ENCODE assay signal across 12 mouse cellular contexts in genomic region chr8:108736442-108736841, GRCm38 (mm10).
DNase-seq lines count a peak whose midpoint lies in the region; ATAC-seq and TF ChIP-seq lines count a peak whose summit lies in the region.
"Had no signal": no experiment of that assay in that cellular context is flagged by ENCODE, and none has a peak within 500 bp of the region (broad histone marks: within the 10 kb centered on the region; RNA-seq: fewer than 3 reads in every experiment).

No protein-coding gene starts in this region.

- H3K27ac ChIP-seq in heart, embryonic 16.5 days (ENCODE audit: low read length), result peak overlapping the region; percentile 29; the same call in 1 of the 2 replicates
- H3K27ac ChIP-seq in heart, adult 2 months, result no peak overlapping the region
- 0 out of 2 replicates have a peak overlapping the region, but pooled peaks have one; percentile 8 for H3K27ac ChIP-seq in midbrain, embryonic 15.5 days
- H3K27ac ChIP-seq in midbrain, embryonic 14.5 days (replicated peaks; ENCODE audit: low read depth, low read length), result no peak overlapping the region
- H3K27ac ChIP-seq in hindbrain, embryonic 11.5 days (ENCODE audit: low read depth, low read length), result no peak overlapping the region
- H3K27ac ChIP-seq: embryonic facial prominence, embryonic 12.5 days had no signal

- H3K4me2 ChIP-seq in heart, embryonic 16.5 days (ENCODE audit: low read depth, low read length), result no peak overlapping the region
- no peak overlapping the region for H3K4me2 ChIP-seq in midbrain, embryonic 15.5 days
- no peak overlapping the region for H3K4me2 ChIP-seq in midbrain, embryonic 14.5 days (ENCODE audit: low read length)
- no peak overlapping the region for H3K4me2 ChIP-seq in hindbrain, embryonic 11.5 days (replicated peaks; ENCODE audit: low read depth, low read length)
- H3K4me2 ChIP-seq: embryonic facial prominence, embryonic 12.5 days had no signal

- no peaks in the 10 kb centered on the region for H3K9me3 ChIP-seq in heart, embryonic 16.5 days (replicated peaks; ENCODE audit: control insufficient read depth, low read length)
- no peaks in the 10 kb centered on the region for H3K9me3 ChIP-seq in midbrain, embryonic 15.5 days
- no peaks in the 10 kb centered on the region for H3K9me3 ChIP-seq in midbrain, embryonic 14.5 days (ENCODE audit: control insufficient read depth, low read length)
- no peaks in the 10 kb centered on the region for H3K9me3 ChIP-seq in hindbrain, embryonic 11.5 days (ENCODE audit: control insufficient read depth, low read length)
- H3K9me3 ChIP-seq: embryonic facial prominence, embryonic 12.5 days had no signal

- 44% methylated on average over 9 of the region's 9 CpGs for WGBS in heart, embryonic 16.5 days
- WGBS in heart, adult 2 months, result 19% methylated on average over 9 of the region's 9 CpGs
- 40% methylated on average over 9 of the region's 9 CpGs for WGBS in midbrain, embryonic 15.5 days
- WGBS in midbrain, embryonic 14.5 days, result 47% methylated on average over 9 of the region's 9 CpGs
- 53% methylated on average over 9 of the region's 9 CpGs for WGBS in hindbrain, embryonic 11.5 days

- TF ChIP-seq EP300 in heart, adult 2 months (IDR thresholded peaks at IDR 0.05; ENCODE audit: insufficient read depth, low read depth, low read length), result no peak

- TF ChIP-seq POLR2A in heart, adult 2 months (IDR thresholded peaks at IDR 0.05; ENCODE audit: insufficient read depth, low read depth, low read length), result no peak

- H3K4me1 ChIP-seq in heart, embryonic 16.5 days (ENCODE audit: control insufficient read depth, insufficient read depth, low read length), result peaks cover 19% of the 10 kb centered on the region
- peaks cover 7% of the 10 kb centered on the region for H3K4me1 ChIP-seq in heart, adult 2 months (ENCODE audit: control insufficient read depth, insufficient read depth, low read length)
- H3K4me1 ChIP-seq in midbrain, embryonic 15.5 days, result peaks cover 62% of the 10 kb centered on the region
- peaks cover 32% of the 10 kb centered on the region for H3K4me1 ChIP-seq in midbrain, embryonic 14.5 days (ENCODE audit: control insufficient read depth, insufficient read depth, low read length)
- peaks cover 14% of the 10 kb centered on the region for H3K4me1 ChIP-seq in hindbrain, embryonic 11.5 days (replicated peaks; ENCODE audit: control insufficient read depth, insufficient read depth, low read length)

- peak; percentile 43; the same call in 1 of the 2 replicates for ATAC-seq in heart, embryonic 16.5 days (replicated peaks; ENCODE audit: extremely low read depth, insufficient read depth, low FRiP score)
- no peak for ATAC-seq in midbrain, embryonic 15.5 days (replicated peaks)
- ATAC-seq in midbrain, embryonic 14.5 days (ENCODE audit: low FRiP score, low TSS enrichment), result no peak
- ATAC-seq in hindbrain, embryonic 11.5 days (ENCODE audit: low FRiP score), result no peak
- ATAC-seq: forebrain, embryonic 16.5 days had no signal

- no peaks in the 10 kb centered on the region for H3K27me3 ChIP-seq in heart, embryonic 16.5 days (ENCODE audit: control insufficient read depth, insufficient read depth, low read length)
- no peaks in the 10 kb centered on the region for H3K27me3 ChIP-seq in heart, adult 2 months (ENCODE audit: control insufficient read depth, insufficient read depth, low read length)
- H3K27me3 ChIP-seq in midbrain, embryonic 15.5 days (replicated peaks), result no peaks in the 10 kb centered on the region
- no peaks in the 10 kb centered on the region for H3K27me3 ChIP-seq in midbrain, embryonic 14.5 days (ENCODE audit: control insufficient read depth, insufficient read depth, low read length)
- no peaks in the 10 kb centered on the region for H3K27me3 ChIP-seq in hindbrain, embryonic 11.5 days (ENCODE audit: control insufficient read depth, insufficient read depth, low read length)
- H3K27me3 ChIP-seq: embryonic facial prominence, embryonic 12.5 days had no signal

- intact Hi-C loops in heart, adult 2 months (cut with DNase I), result no loop called here

- peaks cover 3% of the 10 kb centered on the region for H3K79me2 ChIP-seq in heart, adult 2 months (replicated peaks; ENCODE audit: control insufficient read depth, insufficient read depth, low read length)

- no peak for DNase-seq in heart, adult 2 months
- DNase-seq in midbrain, embryonic 14.5 days, result no peak
- DNase-seq in kidney, postnatal 36 days, result peak; percentile 34 to 63
- DNase-seq in yolk sac, embryonic 10.5 days (ENCODE audit: low spot score), result peak; percentile 51
- DNase-seq in hindbrain, embryonic 11.5 days (ENCODE audit: low spot score), result no peak
- DNase-seq: layer of hippocampus, adult 9-11 months; right cerebral cortex, postnatal 14 days; thymus, adult 18-20 months had no signal

- no peaks in the 10 kb centered on the region for H3K36me3 ChIP-seq in heart, embryonic 16.5 days (ENCODE audit: control insufficient read depth, insufficient read depth)
- H3K36me3 ChIP-seq in heart, adult 2 months (ENCODE audit: control insufficient read depth, insufficient read depth, low read length), result no peaks in the 10 kb centered on the region
- no peaks in the 10 kb centered on the region for H3K36me3 ChIP-seq in midbrain, embryonic 15.5 days (replicated peaks)
- H3K36me3 ChIP-seq in midbrain, embryonic 14.5 days (ENCODE audit: control insufficient read depth, insufficient read depth, low read length), result no peaks in the 10 kb centered on the region
- no peaks in the 10 kb centered on the region for H3K36me3 ChIP-seq in hindbrain, embryonic 11.5 days (ENCODE audit: control insufficient read depth, insufficient read depth, low read length)
- H3K36me3 ChIP-seq: embryonic facial prominence, embryonic 12.5 days had no signal

- no peak overlapping the region for H3K4me3 ChIP-seq in heart, embryonic 16.5 days (ENCODE audit: low read length)
- H3K4me3 ChIP-seq in heart, adult 2 months, result no peak overlapping the region
- H3K4me3 ChIP-seq in midbrain, embryonic 15.5 days, result no peak overlapping the region
- no peak overlapping the region for H3K4me3 ChIP-seq in midbrain, embryonic 14.5 days (replicated peaks; ENCODE audit: low read depth, low read length)
- no peak overlapping the region for H3K4me3 ChIP-seq in hindbrain, embryonic 11.5 days (ENCODE audit: low read depth, low read length)
- H3K4me3 ChIP-seq: embryonic facial prominence, embryonic 12.5 days had no signal

- H3K9ac ChIP-seq in heart, embryonic 16.5 days (ENCODE audit: low read length), result no peak overlapping the region
- H3K9ac ChIP-seq in heart, adult 2 months (ENCODE audit: low read depth, low read length), result no peak overlapping the region
- no peak overlapping the region for H3K9ac ChIP-seq in midbrain, embryonic 15.5 days
- no peak overlapping the region for H3K9ac ChIP-seq in midbrain, embryonic 14.5 days (replicated peaks; ENCODE audit: low read length)
- H3K9ac ChIP-seq in hindbrain, embryonic 11.5 days (ENCODE audit: low read depth, low read length), result no peak overlapping the region
- H3K9ac ChIP-seq: embryonic facial prominence, embryonic 12.5 days had no signal

- no peak for TF ChIP-seq CTCF in heart, adult 2 months (IDR thresholded peaks at IDR 0.05)

Comparison
In these comparisons a context has a peak if more than half of its experiments do, and no peak if none do; other contexts are left out.
1. H3K27ac ChIP-seq: peak in heart, embryonic 16.5 days (single experiment) and midbrain, embryonic 15.5 days (single experiment); none in heart, adult 2 months (single experiment), midbrain, embryonic 14.5 days (single experiment) and hindbrain, embryonic 11.5 days (single experiment).
2. DNase-seq: peak in kidney, postnatal 36 days (2 of 2) and yolk sac, embryonic 10.5 days (single experiment); none in heart, adult 2 months (0 of 2), midbrain, embryonic 14.5 days (single experiment) and hindbrain, embryonic 11.5 days (single experiment).